Mouse (Mus musculus) ES-E14 (cell line): Measurements from ENCODE around the gene Tenm3. TPM values are rescaled to one million over a fixed set of nuclear protein-coding genes. Genes with fewer than 3 reads are reported as not detected.

Experiments
- DNase-seq: peaks from one replicate; pipeline ENCODE4 v3.0.0-alpha.2; 2013; ENCODE audit warnings: low read depth, low spot score
- H3K27ac ChIP-seq: 2 replicates; pipeline ENCODE4 v1.5.1; 2012; ENCODE audit warnings: low read depth, mild to moderate bottlenecking, low read length, moderate library complexity, mixed read lengths; ENCODE audit not compliant: poor library complexity, insufficient read depth, severe bottlenecking
- H3K36me3 ChIP-seq: 2 replicates; pipeline ENCODE4 v1.6.1; 2012; ENCODE audit warnings: mild to moderate bottlenecking, low read length, moderate library complexity, mixed read lengths; ENCODE audit not compliant: control insufficient read depth, poor library complexity, insufficient read depth, severe bottlenecking
- H3K4me1 ChIP-seq, 2 experiments: fragments of 150-350 bp in 1 of 2; sonication (generic) in 1 of 2; 2 replicates each; pipeline ENCODE4 v1.6.1; 2012; ENCODE audit warnings: low read length in 2 of 2, mild to moderate bottlenecking in 1 of 2, mixed read lengths in 1 of 2; ENCODE audit not compliant: control insufficient read depth in 2 of 2, insufficient read depth in 2 of 2, poor library complexity in 1 of 2
- H3K4me3 ChIP-seq, 2 experiments: fragments of 150-350 bp in 1 of 2; sonication (generic) in 1 of 2; 2 replicates each; pipeline ENCODE4 v1.5.1; 2012; ENCODE audit warnings: low read length in 2 of 2, low read depth in 1 of 2, mild to moderate bottlenecking in 1 of 2, mixed read lengths in 1 of 2; ENCODE audit not compliant: insufficient read depth in 1 of 2, poor library complexity in 1 of 2, severe bottlenecking in 1 of 2
- H3K9ac ChIP-seq: 2 replicates; pipeline ENCODE4 v1.6.1; 2012; ENCODE audit warnings: low read depth, mild to moderate bottlenecking, low read length, mixed read lengths; ENCODE audit not compliant: poor library complexity, insufficient read depth, severe bottlenecking
- H3K9me3 ChIP-seq: fragments of 150-350 bp; sonication (generic); 2 replicates; pipeline ENCODE4 v1.6.1; 2012; ENCODE audit warnings: low read depth, mild to moderate bottlenecking, low read length; ENCODE audit not compliant: control insufficient read depth, insufficient read depth
- CHD2 ChIP-seq: IDR thresholded peaks from 2 replicates; pipeline ENCODE4 v1.6.1; 2014; ENCODE audit warnings: mild to moderate bottlenecking, low read depth, low read length, inconsistent platforms
- HCFC1 ChIP-seq: IDR thresholded peaks from 2 replicates; pipeline ENCODE4 v1.6.1; 2012; ENCODE audit warnings: low read length, inconsistent platforms, borderline replicate concordance; ENCODE audit not compliant: insufficient read depth
- MAFK ChIP-seq: IDR thresholded peaks from 2 replicates; pipeline ENCODE4 v1.6.1; 2014; ENCODE audit warnings: mild to moderate bottlenecking, low read depth, low read length, inconsistent platforms; ENCODE audit not compliant: insufficient read depth
- ZC3H11A ChIP-seq: IDR thresholded peaks from 2 replicates; pipeline ENCODE4 v1.6.1; 2012; ENCODE audit warnings: low read depth, mild to moderate bottlenecking, inconsistent platforms, low read length, borderline replicate concordance
- ZNF384 ChIP-seq: IDR thresholded peaks from 2 replicates; pipeline ENCODE4 v1.6.1; 2012; ENCODE audit warnings: low read depth, low read length, inconsistent platforms
- in situ Hi-C, 2 experiments: fragments of 600-800 bp; cut with MboI; formaldehyde crosslinking; loops; one replicate each; pipeline ENCODE4 v1.15.1; 2025; ENCODE audit warnings: low sequenced_read_pairs in 2 of 2, inconsistent platforms in 1 of 2; ENCODE audit not compliant: unreplicated experiment in 2 of 2
- total RNA-seq: library from RNA; depleted of rRNA; stranded (reverse); fragments of 300-350 nt; gene quantifications from 2 replicates; pipeline ENCODE4 v1.2.3, GENCODE M21; 2012

The Tenm3 gene
- total RNA-seq, 1 experiment: 33.5 TPM

DNA sequence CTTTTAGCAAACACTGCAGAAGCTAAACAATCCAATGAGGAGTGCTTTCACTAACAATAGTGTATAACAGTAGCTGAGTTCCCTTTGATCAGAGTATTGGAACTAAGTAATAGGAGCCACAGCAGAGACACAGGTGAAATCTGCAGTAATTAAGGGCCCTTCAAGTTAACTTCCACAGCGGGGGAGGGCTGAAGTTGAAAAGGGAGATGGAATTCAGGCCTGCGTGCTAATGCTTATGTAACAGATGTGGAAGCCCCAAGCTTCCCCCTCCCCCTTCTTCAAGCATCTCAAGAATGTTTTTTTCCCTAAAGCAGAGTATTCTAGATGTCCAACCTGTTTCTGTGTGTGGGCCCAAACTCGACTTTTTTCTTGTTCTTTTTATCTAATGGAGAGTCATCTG is 394.1 kb downstream of the Tenm3 start:
- H3K36me3 ChIP-seq: no peaks in the 10 kb centered on the region
- DNase-seq: peak; percentile 66
- TF ChIP-seq CHD2 (no peak), ZC3H11A (no peak), MAFK (no peak), HCFC1 (no peak), ZNF384 (no peak)
- H3K4me3 ChIP-seq: no peak overlapping the region
- H3K27ac ChIP-seq: no peak overlapping the region
- in situ Hi-C loops: no loop called here
- H3K9ac ChIP-seq: no peak overlapping the region
- H3K4me1 ChIP-seq: peaks cover 2 to 8% of the 10 kb centered on the region in 2 experiments; a peak in 2 of 4 replicates
- no peaks in the 10 kb centered on the region for H3K9me3 ChIP-seq

DNA sequence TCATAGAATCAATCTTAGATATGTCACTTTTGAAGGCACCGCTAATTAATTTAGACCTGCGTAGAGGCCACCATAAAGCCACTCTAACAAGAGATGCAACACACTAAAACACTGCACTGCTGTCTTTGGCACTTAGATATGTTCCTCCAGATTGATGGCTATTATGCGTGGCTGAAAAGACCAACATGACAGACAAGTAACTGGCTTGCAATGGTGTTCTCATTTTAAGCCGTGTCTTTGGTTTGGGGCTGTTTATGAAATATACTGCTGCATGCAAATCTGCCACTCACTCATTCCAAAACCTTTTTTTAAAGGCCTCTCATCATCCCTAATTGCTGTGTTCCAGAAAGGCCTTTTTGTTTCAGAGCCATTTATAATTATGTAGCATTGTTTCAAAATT is 398.1 kb downstream of the Tenm3 start:
- Histone ChIP-seq H3K4me3 (no peak overlapping the region), H3K36me3 (no peaks in the 10 kb centered on the region), H3K9ac (no peak overlapping the region), H3K27ac (no peak overlapping the region), H3K4me1 (peaks cover 2 to 8% of the 10 kb centered on the region in 2 experiments; a peak in 2 of 4 replicates), H3K9me3 (no peaks in the 10 kb centered on the region)
- in situ Hi-C loops: no loop called here
- TF ChIP-seq ZNF384 (no peak), MAFK (no peak), CHD2 (no peak), HCFC1 (no peak), ZC3H11A (no peak)
- DNase-seq: no peak

DNA sequence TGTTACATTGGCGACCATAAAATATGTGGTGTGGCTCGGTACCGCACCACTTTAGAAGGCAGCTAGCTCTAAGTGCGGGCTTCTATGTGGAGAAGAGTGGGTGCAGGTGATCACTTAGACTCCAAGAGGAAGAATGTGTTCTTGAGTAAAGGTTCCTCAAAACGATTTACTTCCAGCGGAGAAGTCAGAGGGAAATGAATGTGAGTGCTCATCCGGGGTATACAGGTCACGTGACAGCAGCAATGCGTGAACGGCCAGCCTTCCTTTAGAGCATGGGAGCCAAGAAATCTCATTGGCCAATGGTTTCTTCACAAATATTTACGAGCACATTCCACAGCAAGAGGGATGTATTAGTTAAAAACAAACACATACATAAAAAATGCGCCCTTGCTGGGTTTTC is 404.3 kb downstream of the Tenm3 start:
- Histone ChIP-seq H3K9ac (no peak overlapping the region), H3K9me3 (no peaks in the 10 kb centered on the region), H3K36me3 (no peaks in the 10 kb centered on the region), H3K27ac (no peak overlapping the region), H3K4me1 (no peaks in the 10 kb centered on the region), H3K4me3 (no peak overlapping the region)
- no peak for DNase-seq
- TF ChIP-seq ZC3H11A (no peak), MAFK (no peak), ZNF384 (no peak), CHD2 (no peak), HCFC1 (no peak)
- in situ Hi-C loops: no loop called here

DNA sequence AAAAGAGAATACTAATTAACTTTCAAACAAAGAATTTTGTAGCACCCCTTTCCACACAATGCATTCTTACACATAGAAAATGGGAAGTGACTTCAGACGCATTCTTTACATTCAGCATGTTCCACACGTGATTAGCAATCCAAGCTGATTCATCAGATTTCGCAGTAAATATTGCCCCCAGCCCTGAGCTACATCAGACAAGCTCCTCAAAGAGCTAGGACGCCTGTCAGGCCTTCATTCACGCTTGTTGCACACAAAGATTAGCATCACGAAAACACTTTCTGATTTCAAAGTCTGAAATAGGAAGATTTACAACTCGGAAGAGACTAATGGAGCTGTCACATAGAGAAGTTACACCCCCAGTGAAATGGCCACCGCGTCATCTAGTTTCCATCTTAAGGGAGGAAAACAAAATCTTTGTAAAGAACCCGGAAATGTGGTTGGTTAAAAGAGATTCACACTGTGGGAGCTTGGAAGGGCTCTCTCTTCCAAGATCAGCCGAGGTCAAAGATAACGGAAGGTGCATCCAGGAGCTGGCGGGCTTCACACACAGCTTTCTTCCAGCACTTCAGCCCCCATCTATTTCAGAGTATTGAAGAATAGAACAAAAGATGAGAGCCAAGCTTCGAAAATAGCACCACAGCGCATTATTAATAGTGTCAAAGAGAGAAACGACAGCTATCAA is 406.1 kb downstream of the Tenm3 start:
- no peak for TF ChIP-seq ZC3H11A
- no peak for TF ChIP-seq ZNF384
- TF ChIP-seq CHD2: no peak
- no peak for TF ChIP-seq MAFK
- no peak for TF ChIP-seq HCFC1
- Histone ChIP-seq H3K27ac (no peak overlapping the region), H3K9ac (no peak overlapping the region), H3K4me3 (no peak overlapping the region), H3K9me3 (no peaks in the 10 kb centered on the region), H3K4me1 (no peaks in the 10 kb centered on the region), H3K36me3 (no peaks in the 10 kb centered on the region)
- DNase-seq: no peak
- in situ Hi-C loops: no loop called here

DNA sequence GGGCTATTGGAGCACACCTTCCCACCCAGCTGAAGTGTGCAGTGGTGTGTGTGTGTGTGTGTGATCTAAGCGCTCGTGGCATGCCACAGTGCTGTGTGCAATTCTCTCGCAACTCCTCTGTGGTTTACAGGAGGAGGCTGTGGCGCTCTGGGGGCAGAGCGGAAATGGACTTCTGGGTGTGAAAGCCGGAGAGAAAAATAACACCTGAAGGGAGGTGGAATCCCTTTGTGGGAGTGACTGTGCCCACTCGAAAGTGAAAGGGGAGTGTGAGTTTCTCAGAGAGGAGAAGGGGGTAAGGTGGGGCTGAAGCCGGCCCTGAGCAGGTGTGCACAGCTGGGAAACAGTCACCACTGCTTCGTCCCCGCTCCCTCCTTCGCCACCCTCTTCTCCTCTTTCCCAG is 418.6 kb downstream of the Tenm3 start:
- H3K27ac ChIP-seq: no peak overlapping the region
- DNase-seq: no peak
- H3K36me3 ChIP-seq: no peaks in the 10 kb centered on the region
- TF ChIP-seq ZNF384: no peak
- TF ChIP-seq HCFC1: no peak
- no peak for TF ChIP-seq MAFK
- TF ChIP-seq CHD2: no peak
- in situ Hi-C loops: no loop called here
- H3K4me1 ChIP-seq: no peaks in the 10 kb centered on the region; a peak in 1 of 4 replicates
- H3K4me3 ChIP-seq: no peak overlapping the region
- H3K9ac ChIP-seq: no peak overlapping the region
- no peaks in the 10 kb centered on the region for H3K9me3 ChIP-seq
